Mouse (Mus musculus) embryonic facial prominence, embryonic 11.5 days (tissue): Measurements from ENCODE around the gene Hist3h2a. TPM values are rescaled to one million over a fixed set of nuclear protein-coding genes. Genes with fewer than 3 reads are reported as not detected.

Experiments
- ATAC-seq: fragments of 200-750 bp; cut with Nextera tagmentation; replicated peaks from 2 replicates; pipeline ENCODE4 v1.8.0; 2017; ENCODE audit warnings: low read depth; ENCODE audit not compliant: insufficient number of reproducible peaks, low FRiP score, low TSS enrichment
- DNase-seq: peaks from one replicate; pipeline ENCODE4 v3.0.0-alpha.2; 2015; ENCODE audit warnings: low spot score
- H3K27ac ChIP-seq: fragments of 300-500 bp; sonication (generic); replicated peaks from 2 replicates; pipeline ENCODE4 v1.5.1; 2014; ENCODE audit warnings: mild to moderate bottlenecking, low read depth, low read length, control low read depth
- H3K27me3 ChIP-seq: fragments of 300-500 bp; sonication (generic); 2 replicates; pipeline ENCODE4 v1.6.1; 2014; ENCODE audit warnings: mild to moderate bottlenecking, low read length, moderate library complexity, mixed read lengths; ENCODE audit not compliant: control insufficient read depth, insufficient read depth
- H3K36me3 ChIP-seq: fragments of 300-500 bp; sonication (generic); replicated peaks from 2 replicates; pipeline ENCODE4 v1.6.1; 2014; ENCODE audit warnings: low read depth, mild to moderate bottlenecking, low read length, moderate library complexity, mixed read lengths; ENCODE audit not compliant: control insufficient read depth, insufficient read depth
- H3K4me1 ChIP-seq: fragments of 300-500 bp; sonication (generic); 2 replicates; pipeline ENCODE4 v1.6.1; 2014; ENCODE audit warnings: low read length, mixed read lengths; ENCODE audit not compliant: control insufficient read depth, insufficient read depth
- H3K4me2 ChIP-seq: fragments of 300-500 bp; sonication (generic); 2 replicates; pipeline ENCODE4 v1.6.1; 2014; ENCODE audit warnings: low read depth, mild to moderate bottlenecking, control low read depth, low read length, moderate library complexity
- H3K4me3 ChIP-seq: fragments of 300-500 bp; sonication (generic); 2 replicates; pipeline ENCODE4 v1.5.1; 2014; ENCODE audit warnings: low read depth, low read length, control low read depth
- H3K9ac ChIP-seq: fragments of 300-500 bp; sonication (generic); replicated peaks from 2 replicates; pipeline ENCODE4 v1.6.1; 2014; ENCODE audit warnings: mild to moderate bottlenecking, control low read depth, low read length
- H3K9me3 ChIP-seq: fragments of 300-500 bp; sonication (generic); replicated peaks from 2 replicates; pipeline ENCODE4 v1.6.1; 2016; ENCODE audit warnings: mild to moderate bottlenecking, low read length, inconsistent platforms, mixed read lengths; ENCODE audit not compliant: control insufficient read depth
- WGBS: fragments of 180-500 bp; shearing (Covaris S2); extraction: QIAGEN DNeasy Blood & Tissue Kit; methylation state at CpG from one replicate; pipeline ENCODE4 v1.1.7; 2014; 5-methylcytosine and 5-hydroxymethylcytosine counted together
- polyA plus RNA-seq: library from polyadenylated mRNA; unstranded; fragments of >200 nt; fragmentation: Nextera tagmentation; extraction: Ambion mirVana; gene quantifications from 2 replicates; pipeline ENCODE4 v1.2.1, GENCODE M21; 2014

The Hist3h2a gene
- polyA plus RNA-seq, 1 experiment from 2014 or later, result 33.0 TPM

- no peak overlapping the region for H3K4me3 ChIP-seq
- DNase-seq (no peak), ATAC-seq (no peak)
- no peaks in the 10 kb centered on the region for H3K27me3 ChIP-seq
- no peak overlapping the region for H3K27ac ChIP-seq
- peaks cover 2% of the 10 kb centered on the region for H3K36me3 ChIP-seq
- H3K9me3 ChIP-seq, result no peaks in the 10 kb centered on the region
- no peak overlapping the region for H3K9ac ChIP-seq
- H3K4me1 ChIP-seq, result peaks cover 8% of the 10 kb centered on the region
- H3K4me2 ChIP-seq, result no peak overlapping the region
- WGBS, result 85% methylated on average over 18 of the region's 18 CpGs
Observed at GRCm38 (mm10) chr11:58982471-58983097, 28.1 kb downstream of the Hist3h2a start.

- H3K9me3 ChIP-seq, result no peaks in the 10 kb centered on the region
- H3K36me3 ChIP-seq, result peaks cover 4% of the 10 kb centered on the region
- no peak overlapping the region for H3K4me3 ChIP-seq
- 85% methylated on average over 6 of the region's 6 CpGs for WGBS
- no peak overlapping the region for H3K27ac ChIP-seq
- H3K4me2 ChIP-seq, result no peak overlapping the region
- no peak overlapping the region for H3K9ac ChIP-seq
- peaks cover 8% of the 10 kb centered on the region for H3K4me1 ChIP-seq
- DNase-seq, result no peak
- no peaks in the 10 kb centered on the region for H3K27me3 ChIP-seq
- ATAC-seq, result no peak
Observed at GRCm38 (mm10) chr11:58983691-58984341, 29.3 kb downstream of the Hist3h2a start.

- peaks cover 3% of the 10 kb centered on the region for H3K4me1 ChIP-seq
- WGBS, result 90% methylated on average over 7 of the region's 7 CpGs
- H3K4me3 ChIP-seq, result no peak overlapping the region
- peaks cover 9% of the 10 kb centered on the region for H3K36me3 ChIP-seq
- ATAC-seq (no peak), DNase-seq (no peak)
- no peak overlapping the region for H3K4me2 ChIP-seq
- H3K27me3 ChIP-seq, result no peaks in the 10 kb centered on the region
- H3K9me3 ChIP-seq, result no peaks in the 10 kb centered on the region
- H3K27ac ChIP-seq, result no peak overlapping the region
- H3K9ac ChIP-seq, result no peak overlapping the region
Observed at GRCm38 (mm10) chr11:58984657-58985056, 30.2 kb downstream of the Hist3h2a start.

- Histone ChIP-seq H3K9ac (no peak overlapping the region), H3K27me3 (no peaks in the 10 kb centered on the region), H3K4me1 (no peaks in the 10 kb centered on the region), H3K27ac (no peak overlapping the region), H3K36me3 (peaks cover 12% of the 10 kb centered on the region), H3K9me3 (no peaks in the 10 kb centered on the region), H3K4me3 (no peak overlapping the region), H3K4me2 (no peak overlapping the region)
- 88% methylated on average over 3 of the region's 3 CpGs for WGBS
- no peak for DNase-seq
- no peak for ATAC-seq
Observed at GRCm38 (mm10) chr11:58985299-58985917, 30.9 kb downstream of the Hist3h2a start.

GRCm38 (mm10) chr11:58989166-58989565 lies 34.7 kb downstream of the Hist3h2a start:
- DNase-seq (no peak), ATAC-seq (no peak)
- Histone ChIP-seq H3K4me1 (no peaks in the 10 kb centered on the region), H3K4me2 (no peak overlapping the region), H3K27ac (no peak overlapping the region), H3K36me3 (peaks cover 9% of the 10 kb centered on the region), H3K9me3 (no peaks in the 10 kb centered on the region), H3K27me3 (peaks cover 3% of the 10 kb centered on the region; the same call in 1 of the 2 replicates), H3K9ac (no peak overlapping the region), H3K4me3 (no peak overlapping the region)
- WGBS, result 89% methylated on average over 4 of the region's 4 CpGs

GRCm38 (mm10) chr11:58990141-58990540 lies 35.7 kb downstream of the Hist3h2a start:
- DNase-seq (no peak), ATAC-seq (no peak)
- H3K36me3 ChIP-seq, result peaks cover 9% of the 10 kb centered on the region

GRCm38 (mm10) chr11:58990794-58991193 lies 36.3 kb downstream of the Hist3h2a start:
- Histone ChIP-seq H3K9ac (no peak overlapping the region), H3K4me2 (no peak overlapping the region), H3K27me3 (peaks cover 3% of the 10 kb centered on the region; the same call in 1 of the 2 replicates), H3K4me1 (no peaks in the 10 kb centered on the region), H3K36me3 (peaks cover 9% of the 10 kb centered on the region), H3K27ac (no peak overlapping the region), H3K9me3 (no peaks in the 10 kb centered on the region), H3K4me3 (no peak overlapping the region)
- DNase-seq, result no peak
- WGBS, result 80% methylated on average over 9 of the region's 9 CpGs
- ATAC-seq, result no peak

More at GRCm38 (mm10) chr11:58990141-58990540, 35.7 kb downstream of the Hist3h2a start:
- Histone ChIP-seq H3K4me2 (no peak overlapping the region), H3K4me3 (no peak overlapping the region), H3K4me1 (no peaks in the 10 kb centered on the region), H3K27me3 (peaks cover 3% of the 10 kb centered on the region; the same call in 1 of the 2 replicates), H3K9me3 (no peaks in the 10 kb centered on the region), H3K9ac (no peak overlapping the region), H3K27ac (no peak overlapping the region)
- WGBS, result 89% methylated on average over 17 of the region's 17 CpGs

- no peak overlapping the region for H3K27ac ChIP-seq
- no peak overlapping the region for H3K9ac ChIP-seq
- no peaks in the 10 kb centered on the region for H3K4me1 ChIP-seq
- WGBS, result 79% methylated on average over 3 of the region's 3 CpGs
- H3K36me3 ChIP-seq, result peaks cover 9% of the 10 kb centered on the region
- H3K27me3 ChIP-seq, result peaks cover 3% of the 10 kb centered on the region; the same call in 1 of the 2 replicates
- no peak for DNase-seq
- H3K4me3 ChIP-seq, result no peak overlapping the region
- H3K9me3 ChIP-seq, result no peaks in the 10 kb centered on the region
- no peak for ATAC-seq
- no peak overlapping the region for H3K4me2 ChIP-seq
Observed at GRCm38 (mm10) chr11:58991911-58992310, 37.4 kb downstream of the Hist3h2a start.
